Mouse (Mus musculus) adrenal gland, adult 2 months (tissue): ENCODE results near the gene Amd2. TPM values are rescaled to one million over a fixed set of nuclear protein-coding genes. Genes with fewer than 3 reads are reported as not detected.

Experiments used
- DNase-seq: peaks from one replicate; pipeline ENCODE4 v3.0.0; 2021
- long read RNA-seq: library from polyadenylated mRNA; stranded (forward); transcript quantifications from one replicate; pipeline ENCODE4 v2.0.0, GENCODE M21; 2021
- polyA plus RNA-seq: library from polyadenylated mRNA; depleted of rRNA; stranded (reverse); fragments of >200 nt; gene quantifications from 2 replicates; pipeline ENCODE4 v1.2.3, GENCODE M21; 2012; rRNA removed
- total RNA-seq, 2 experiments: library from RNA; stranded (reverse); gene quantifications; 2 replicates each; pipeline ENCODE4 v1.2.3; 2021

Amd2 gene
- total RNA-seq (10 to 100 TPM; 11.2 to 11.4 TPM), polyA plus RNA-seq (0.07 and 0.10 TPM in 2 replicates)
- long read RNA-seq, transcript Amd2-201 (1 exons, 3,218 nt): major isoform, 14 of 14 reads
- long read RNA-seq, partial matches to known transcripts: 0 of 14 reads
- long read RNA-seq, other reads (novel, unspliced or antisense): 0 of 14 reads

GRCm38 (mm10) chr10:35711792-35712191 is at the start of gene Amd2:
Gene Amd2 (minus strand): TSS chr10:35711892.
- DNase-seq: no peak

GRCm38 (mm10) chr10:35761280-35761679 is 49.6 kb upstream of the Amd2 start:
- no peak for DNase-seq

GRCm38 (mm10) chr10:35737639-35738038 is 25.9 kb upstream of the Amd2 start:
- DNase-seq: no peak

DNA sequence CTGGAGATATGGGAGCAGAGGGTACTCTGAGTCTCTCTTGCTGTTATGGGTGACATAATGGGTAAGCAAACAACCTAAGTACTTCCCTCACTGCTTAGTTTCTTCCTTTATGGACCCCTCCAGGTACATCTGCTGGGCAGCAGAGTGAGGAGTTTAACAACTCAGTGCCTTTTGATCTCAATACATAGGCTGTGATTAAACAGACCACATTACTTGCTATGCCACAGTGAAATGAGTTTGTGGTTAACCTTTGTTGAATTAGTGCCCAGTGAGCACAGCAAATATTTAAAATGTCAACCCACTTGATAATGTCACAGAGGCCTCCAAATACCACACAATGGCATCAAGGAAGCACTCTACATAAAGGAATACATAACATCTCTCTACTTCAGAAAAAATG is 2.6 kb upstream of the Amd2 start:
- no peak for DNase-seq
